Mouse (Mus musculus): ENCODE measurements around the gene Rbpjl. TPM values are rescaled to one million over a fixed set of nuclear protein-coding genes. Genes with fewer than 3 reads are reported as not detected.

Gene Rbpjl
- total and polyA plus RNA-seq, 3 experiments, result 0.11 TPM; not detected in 2

DNA sequence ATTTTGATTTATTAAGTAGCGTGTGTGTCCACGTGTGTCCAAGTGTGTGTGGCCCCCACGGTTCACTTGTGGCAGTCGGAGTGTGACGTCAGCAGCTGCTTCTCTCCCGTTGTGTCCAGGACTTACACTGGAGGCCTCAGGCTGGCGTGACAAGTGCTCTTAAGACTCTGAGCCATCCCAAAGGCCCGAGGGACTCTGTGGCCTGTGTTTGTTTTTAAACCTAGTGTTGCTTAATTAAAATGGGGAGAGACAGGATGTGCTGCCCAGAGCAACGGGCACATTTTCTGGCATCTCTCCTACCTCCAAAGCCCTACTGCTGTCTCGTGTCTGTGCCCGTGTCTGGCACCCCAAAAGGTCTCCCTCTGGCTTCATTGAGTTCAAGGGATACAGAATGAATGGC, 20.5 kb downstream of the Rbpjl start:
- no peak for TF ChIP-seq TAL1 (conservative IDR thresholded peaks at IDR 0.05; ENCODE audit: low read depth, low read length)
- TF ChIP-seq CTCF (IDR thresholded peaks at IDR 0.05; ENCODE audit: low read depth, low read length), result no peak
- no peak for TF ChIP-seq GATA2 (IDR thresholded peaks at IDR 0.05; ENCODE audit: borderline replicate concordance, low read depth, low read length)
- no peak for TF ChIP-seq GATA1 (IDR thresholded peaks at IDR 0.05; ENCODE audit: borderline replicate concordance, low read length)
- no peak for TF ChIP-seq POLR2AphosphoS5 (IDR thresholded peaks at IDR 0.05; ENCODE audit: insufficient replicate concordance, low read depth, low read length)
- Histone ChIP-seq H3K36me3 (replicated peaks) (no peaks in the 10 kb centered on the region), H3K27me3 (ENCODE audit: insufficient read depth, low read length) (no peaks in the 10 kb centered on the region), H3K4me3 (ENCODE audit: low read depth, low read length) (no peak overlapping the region), H3K4me1 (ENCODE audit: insufficient read depth, low read depth, low read length) (no peaks in the 10 kb centered on the region), H3K9me3 (replicated peaks) (no peaks in the 10 kb centered on the region)
- ATAC-seq (ENCODE audit: extremely low read depth, insufficient number of reproducible peaks, low FRiP score, poor library complexity, severe bottlenecking) (no peak), DNase-seq (ENCODE audit: low spot score) (no peak)

- TF ChIP-seq GATA2 (IDR thresholded peaks at IDR 0.05; ENCODE audit: borderline replicate concordance, low read depth, low read length), result no peak
- TF ChIP-seq CTCF (IDR thresholded peaks at IDR 0.05; ENCODE audit: low read depth, low read length), result no peak
- TF ChIP-seq POLR2AphosphoS5 (IDR thresholded peaks at IDR 0.05; ENCODE audit: insufficient replicate concordance, low read depth, low read length), result no peak
- TF ChIP-seq TAL1 (conservative IDR thresholded peaks at IDR 0.05; ENCODE audit: low read depth, low read length), result no peak
- TF ChIP-seq GATA1 (IDR thresholded peaks at IDR 0.05; ENCODE audit: borderline replicate concordance, low read length), result no peak
- ATAC-seq (ENCODE audit: extremely low read depth, insufficient number of reproducible peaks, low FRiP score, poor library complexity, severe bottlenecking) (no peak), DNase-seq (ENCODE audit: low spot score) (no peak)
- Histone ChIP-seq H3K4me1 (ENCODE audit: insufficient read depth, low read depth, low read length) (no peaks in the 10 kb centered on the region), H3K36me3 (replicated peaks) (no peaks in the 10 kb centered on the region), H3K4me3 (ENCODE audit: low read depth, low read length) (no peak overlapping the region), H3K27me3 (ENCODE audit: insufficient read depth, low read length) (peaks cover 2% of the 10 kb centered on the region; the same call in 1 of the 2 replicates), H3K9me3 (replicated peaks) (no peaks in the 10 kb centered on the region)
Observed at GRCm38 (mm10) chr2:164424406-164424805, 21.5 kb downstream of the Rbpjl start.

- DNase-seq (ENCODE audit: low spot score), result no peak
- Histone ChIP-seq H3K4me3 (ENCODE audit: low read depth, low read length) (no peak overlapping the region), H3K27me3 (ENCODE audit: insufficient read depth, low read length) (peaks cover 2% of the 10 kb centered on the region; the same call in 1 of the 2 replicates)
Observed at GRCm38 (mm10) chr2:164425401-164425800, 22.5 kb downstream of the Rbpjl start.

DNA sequence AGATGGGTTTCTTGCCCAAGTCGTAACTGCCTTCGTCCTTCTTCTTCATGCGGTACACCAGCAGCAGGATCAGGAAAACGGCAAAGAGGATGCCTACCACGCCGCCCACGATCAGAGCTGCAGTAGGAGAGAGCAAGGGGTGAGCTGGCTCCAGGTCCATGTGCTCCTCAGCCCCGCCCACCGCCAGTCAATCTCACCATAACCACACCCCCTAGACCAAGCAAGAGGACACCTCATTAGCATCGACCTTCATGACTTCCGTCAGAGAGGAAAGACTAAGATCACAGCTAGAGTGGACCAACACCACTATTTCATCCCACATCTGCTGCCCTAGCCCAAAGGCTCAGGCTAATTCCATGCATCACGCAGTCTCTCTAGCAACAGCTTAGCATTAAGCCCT, 23.2 kb downstream of the Rbpjl start:
- peaks cover 2% of the 10 kb centered on the region; the same call in 1 of the 2 replicates for H3K27me3 ChIP-seq (ENCODE audit: insufficient read depth, low read length)
- no peak for DNase-seq (ENCODE audit: low spot score)
- H3K36me3 ChIP-seq (replicated peaks), result no peaks in the 10 kb centered on the region
- ATAC-seq (ENCODE audit: extremely low read depth, insufficient number of reproducible peaks, low FRiP score, poor library complexity, severe bottlenecking), result no peak
- H3K4me3 ChIP-seq (ENCODE audit: low read depth, low read length), result no peak overlapping the region
- no peaks in the 10 kb centered on the region for H3K4me1 ChIP-seq (ENCODE audit: insufficient read depth, low read depth, low read length)
- no peak for TF ChIP-seq TAL1 (conservative IDR thresholded peaks at IDR 0.05; ENCODE audit: low read depth, low read length)
- TF ChIP-seq POLR2AphosphoS5 (IDR thresholded peaks at IDR 0.05; ENCODE audit: insufficient replicate concordance, low read depth, low read length), result no peak
- TF ChIP-seq CTCF (IDR thresholded peaks at IDR 0.05; ENCODE audit: low read depth, low read length), result no peak
- TF ChIP-seq GATA1 (IDR thresholded peaks at IDR 0.05; ENCODE audit: borderline replicate concordance, low read length), result no peak
- no peak for TF ChIP-seq GATA2 (IDR thresholded peaks at IDR 0.05; ENCODE audit: borderline replicate concordance, low read depth, low read length)
- H3K9me3 ChIP-seq (replicated peaks), result no peaks in the 10 kb centered on the region

More at GRCm38 (mm10) chr2:164425401-164425800, 22.5 kb downstream of the Rbpjl start:
- ATAC-seq (ENCODE audit: extremely low read depth, insufficient number of reproducible peaks, low FRiP score, poor library complexity, severe bottlenecking), result no peak
- Histone ChIP-seq H3K4me1 (ENCODE audit: insufficient read depth, low read depth, low read length) (no peaks in the 10 kb centered on the region), H3K9me3 (replicated peaks) (no peaks in the 10 kb centered on the region), H3K36me3 (replicated peaks) (no peaks in the 10 kb centered on the region)
- TF ChIP-seq GATA2 (IDR thresholded peaks at IDR 0.05; ENCODE audit: borderline replicate concordance, low read depth, low read length), result no peak
- no peak for TF ChIP-seq TAL1 (conservative IDR thresholded peaks at IDR 0.05; ENCODE audit: low read depth, low read length)
- TF ChIP-seq CTCF (IDR thresholded peaks at IDR 0.05; ENCODE audit: low read depth, low read length), result no peak
- no peak for TF ChIP-seq POLR2AphosphoS5 (IDR thresholded peaks at IDR 0.05; ENCODE audit: insufficient replicate concordance, low read depth, low read length)
- TF ChIP-seq GATA1 (IDR thresholded peaks at IDR 0.05; ENCODE audit: borderline replicate concordance, low read length), result no peak

- H3K4me3 ChIP-seq (ENCODE audit: low read depth, low read length), result no peak overlapping the region
- no peak for TF ChIP-seq TAL1 (conservative IDR thresholded peaks at IDR 0.05; ENCODE audit: low read depth, low read length)
- no peak for TF ChIP-seq GATA2 (IDR thresholded peaks at IDR 0.05; ENCODE audit: borderline replicate concordance, low read depth, low read length)
- TF ChIP-seq POLR2AphosphoS5 (IDR thresholded peaks at IDR 0.05; ENCODE audit: insufficient replicate concordance, low read depth, low read length), result no peak
- no peak for TF ChIP-seq CTCF (IDR thresholded peaks at IDR 0.05; ENCODE audit: low read depth, low read length)
- no peak for TF ChIP-seq GATA1 (IDR thresholded peaks at IDR 0.05; ENCODE audit: borderline replicate concordance, low read length)
- no peaks in the 10 kb centered on the region for H3K4me1 ChIP-seq (ENCODE audit: insufficient read depth, low read depth, low read length)
- ATAC-seq (ENCODE audit: extremely low read depth, insufficient number of reproducible peaks, low FRiP score, poor library complexity, severe bottlenecking), result no peak
- peaks cover 2% of the 10 kb centered on the region; the same call in 1 of the 2 replicates for H3K27me3 ChIP-seq (ENCODE audit: insufficient read depth, low read length)
- H3K9me3 ChIP-seq (replicated peaks), result no peaks in the 10 kb centered on the region
- no peaks in the 10 kb centered on the region for H3K36me3 ChIP-seq (replicated peaks)
- DNase-seq (ENCODE audit: low spot score), result no peak
Observed at GRCm38 (mm10) chr2:164426952-164427351, 24.0 kb downstream of the Rbpjl start.

DNA sequence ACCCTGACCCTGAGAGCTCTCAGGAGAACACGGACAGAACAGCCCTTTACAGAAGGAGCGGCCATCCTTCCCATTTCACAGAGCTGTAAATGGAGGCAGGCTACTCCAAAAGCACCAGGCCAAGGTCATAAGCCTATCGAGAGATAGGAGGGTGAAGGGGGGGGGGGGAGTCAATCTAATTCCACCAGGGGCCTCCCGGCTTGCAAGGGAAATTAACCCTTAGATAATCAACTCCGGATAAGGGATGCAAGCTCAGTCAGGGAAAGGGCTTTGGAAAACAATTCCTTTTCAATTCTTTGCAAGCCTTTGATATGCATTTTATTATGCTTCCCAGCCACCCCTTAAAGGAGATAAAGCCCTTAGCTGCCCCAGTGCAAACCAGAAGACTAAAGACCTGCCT, 25.5 kb downstream of the Rbpjl start:
- ATAC-seq (ENCODE audit: extremely low read depth, insufficient number of reproducible peaks, low FRiP score, poor library complexity, severe bottlenecking), result no peak
- H3K4me1 ChIP-seq (ENCODE audit: insufficient read depth, low read depth, low read length), result no peaks in the 10 kb centered on the region
- TF ChIP-seq GATA2 (IDR thresholded peaks at IDR 0.05; ENCODE audit: borderline replicate concordance, low read depth, low read length) (no peak), POLR2AphosphoS5 (IDR thresholded peaks at IDR 0.05; ENCODE audit: insufficient replicate concordance, low read depth, low read length) (no peak), TAL1 (conservative IDR thresholded peaks at IDR 0.05; ENCODE audit: low read depth, low read length) (no peak), GATA1 (IDR thresholded peaks at IDR 0.05; ENCODE audit: borderline replicate concordance, low read length) (no peak), CTCF (IDR thresholded peaks at IDR 0.05; ENCODE audit: low read depth, low read length) (no peak)
- no peaks in the 10 kb centered on the region for H3K36me3 ChIP-seq (replicated peaks)
- no peaks in the 10 kb centered on the region for H3K9me3 ChIP-seq (replicated peaks)
- H3K4me3 ChIP-seq (ENCODE audit: low read depth, low read length), result no peak overlapping the region
- no peak for DNase-seq (ENCODE audit: low spot score)
- peaks cover 4% of the 10 kb centered on the region for H3K27me3 ChIP-seq (ENCODE audit: insufficient read depth, low read length)

Measured in G1E (cell line).